Mouse (Mus musculus) erythroid progenitor cell, adult 5-6 weeks (primary cell): ENCODE measurements around the gene Npvf. TPM values are rescaled to one million over a fixed set of nuclear protein-coding genes. Genes with fewer than 3 reads are reported as not detected.
"Not testable (repeated sequence)": the region's sequence is repeated elsewhere in the genome, so short reads cannot be mapped to it uniquely, and the experiment has no call there.

Experiments
- ATAC-seq: replicated peaks from 2 replicates; pipeline ENCODE4 v1.8.0; 2016; ENCODE audit warnings: moderate number of reproducible peaks, mild to moderate bottlenecking, moderate TSS enrichment, inconsistent platforms; ENCODE audit not compliant: poor library complexity, low FRiP score, severe bottlenecking
- total RNA-seq, 2 experiments: library from RNA; stranded (forward) in 1 of 2; stranded (reverse) in 1 of 2; fragments of 150-400 nt in 1 of 2; fragments of 186-747, 209-891 nt in 1 of 2; gene quantifications; 2 replicates each; pipeline versions ENCODE4 v1.2.3 to v1.2.4; 2015 to 2017; ENCODE audit warnings: low replicate concordance in 2 of 2

The Npvf gene
- total RNA-seq, 2 experiments from 2014 or later, result not detected

DNA sequence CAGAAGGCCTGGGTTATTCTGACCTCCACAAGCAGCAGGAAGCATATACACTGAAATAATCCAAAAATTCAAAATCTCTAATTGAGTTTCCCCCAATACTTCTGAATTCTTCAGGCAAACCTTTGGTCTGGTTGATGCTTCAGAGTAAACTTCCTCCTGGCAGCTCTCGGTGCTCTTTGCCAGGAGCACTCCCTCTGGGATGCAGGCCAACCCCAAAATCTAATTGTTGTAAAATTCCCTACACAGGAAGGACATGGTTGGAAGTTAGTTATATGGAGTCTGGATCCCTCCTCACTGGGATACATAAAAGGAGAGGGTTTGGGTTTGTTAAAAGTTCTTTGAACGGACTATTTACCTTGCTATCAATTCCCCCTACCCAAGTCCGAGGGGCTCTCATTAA, 9.5 kb downstream of the Npvf start:
- no peak for ATAC-seq

- no peak for ATAC-seq
These were observed 12.3 kb downstream of the Npvf start for GRCm38 (mm10) chr6:50641898-50642297.

- no peak for ATAC-seq
These were observed 13.9 kb downstream of the Npvf start for GRCm38 (mm10) chr6:50640377-50640776.

DNA sequence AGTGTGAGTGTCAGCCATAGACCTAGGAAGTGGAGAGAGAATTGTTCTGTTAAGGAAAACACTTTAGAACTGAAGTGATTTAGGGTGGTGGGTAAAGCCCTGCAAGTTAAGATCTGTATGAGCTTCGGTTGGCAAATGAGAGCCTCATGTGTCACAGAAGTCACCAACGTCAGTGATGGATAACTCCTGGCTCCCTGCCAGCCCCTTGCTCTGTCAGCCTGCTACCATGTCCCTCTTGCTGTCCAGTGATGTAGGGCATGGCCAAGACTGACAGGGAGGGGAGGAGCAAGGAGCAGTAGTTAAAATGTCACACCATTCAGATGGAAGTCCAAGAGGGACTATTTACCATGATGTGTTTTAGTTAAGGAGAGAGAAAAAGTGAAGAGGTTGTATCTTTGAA, 14.6 kb downstream of the Npvf start:
- ATAC-seq, result no peak

GRCm38 (mm10) chr6:50626170-50626569, 28.1 kb downstream of the Npvf start:
- ATAC-seq, result not testable (repeated sequence)

DNA sequence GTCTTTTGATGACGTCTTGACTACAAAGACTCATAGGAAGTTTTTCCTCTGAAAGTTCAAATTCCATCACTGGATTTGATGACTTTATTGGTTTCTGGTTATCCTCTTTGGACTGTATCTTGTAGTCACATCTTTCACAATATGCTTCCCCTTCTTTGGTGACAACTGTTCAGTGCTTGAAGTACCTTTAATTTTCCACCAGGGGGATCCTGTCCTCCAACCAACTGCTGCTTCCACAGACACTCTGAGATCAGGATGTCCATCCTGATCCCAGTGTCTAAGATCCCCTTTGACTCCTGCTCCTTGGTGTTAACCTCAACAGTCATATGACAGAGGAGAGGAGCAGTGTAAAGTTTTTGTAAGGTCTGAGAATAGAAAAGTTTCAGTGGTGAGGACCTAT, 36.0 kb downstream of the Npvf start:
- not testable (repeated sequence) for ATAC-seq

DNA sequence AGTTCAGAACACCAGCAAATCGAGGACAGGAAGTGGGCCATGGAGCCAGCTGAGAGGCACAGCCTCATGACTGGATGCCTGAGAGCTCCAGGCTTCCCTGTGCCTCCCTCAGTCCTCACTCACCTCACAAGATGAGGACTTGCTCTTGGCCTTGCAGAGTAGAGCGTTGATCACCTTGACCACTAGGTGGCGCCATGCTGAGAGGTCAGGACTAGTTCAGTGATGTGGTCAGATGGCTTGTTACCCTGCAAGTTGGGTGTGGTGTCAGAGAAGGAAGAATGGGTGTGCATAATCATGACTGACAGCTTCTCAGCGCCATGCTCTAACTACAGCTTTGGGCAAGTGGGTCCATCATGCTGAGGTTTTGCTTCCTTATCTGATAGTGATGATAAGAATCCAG, 52.6 kb downstream of the Npvf start:
- ATAC-seq, result 0 out of 2 replicates have a peak, but pooled peaks have one; percentile 33

Other genes starting within 250 kb of the Npvf start
- gene Osbpl3, start 198.2 kb downstream of the Npvf start, total RNA-seq (2015; ENCODE audit: low replicate concordance), result 0.36 and 0.42 TPM in 2 replicates
- 0.83 and 3.3 TPM in 2 replicates for gene Osbpl3, start 198.2 kb downstream of the Npvf start, total RNA-seq (2017; ENCODE audit: low replicate concordance)
- gene Cycs, start 87.9 kb downstream of the Npvf start, total RNA-seq (2015; ENCODE audit: low replicate concordance), result 23.1 and 31.4 TPM in 2 replicates
- 21.3 and 28.6 TPM in 2 replicates for gene Cycs, start 87.9 kb downstream of the Npvf start, total RNA-seq (2017; ENCODE audit: low replicate concordance)
- 2.1 TPM in 1 of 2 replicates, not detected in the other for gene 4921507P07Rik, start 57.8 kb downstream of the Npvf start, total RNA-seq (2015; ENCODE audit: low replicate concordance)
- gene 4921507P07Rik, start 57.8 kb downstream of the Npvf start, total RNA-seq (2017; ENCODE audit: low replicate concordance), result not detected in 2 replicates